Mouse (Mus musculus): ENCODE results near the gene Atp2a3.

GRCm38 (mm10) chr11:73026961-73027360 lies 66.0 kb downstream of the Atp2a3 start:
- TF ChIP-seq CTCF (IDR thresholded peaks at IDR 0.05; ENCODE audit: borderline replicate concordance, extremely low read depth, insufficient read depth, insufficient read length) (no peak), POLR2A (IDR thresholded peaks at IDR 0.05; ENCODE audit: borderline replicate concordance, extremely low read depth, insufficient read depth, insufficient read length, poor library complexity, severe bottlenecking) (no peak)
